Mouse (Mus musculus) CH12.LX (cell line): ENCODE measurements around the gene Nenf.
A peak's percentile ranks its signal among the peaks of the same experiment; 100 is the strongest.

Experiments
- CHD2 ChIP-seq: IDR thresholded peaks from 2 replicates; pipeline ENCODE4 v1.6.1; 2011; ENCODE audit warnings: low read length, improper control_type of control experiment
- EP300 ChIP-seq: IDR thresholded peaks from 2 replicates; pipeline ENCODE4 v1.6.1; 2011; ENCODE audit warnings: low read length, improper control_type of control experiment
- JUND ChIP-seq: conservative IDR thresholded peaks from 2 replicates; pipeline ENCODE4 v1.6.1; 2011; ENCODE audit warnings: low read depth, low read length, improper control_type of control experiment
- KAT2A ChIP-seq: IDR thresholded peaks from 2 replicates; pipeline ENCODE4 v1.6.1; 2012; ENCODE audit warnings: low read length, improper control_type of control experiment, inconsistent platforms; ENCODE audit not compliant: insufficient replicate concordance
- MAX ChIP-seq: IDR thresholded peaks from 2 replicates; pipeline ENCODE4 v1.6.1; 2011; ENCODE audit warnings: low read length, improper control_type of control experiment
- TCF12 ChIP-seq: IDR thresholded peaks from 2 replicates; pipeline ENCODE4 v1.6.1; 2014; ENCODE audit warnings: low read depth, mild to moderate bottlenecking, inconsistent platforms, low read length, improper control_type of control experiment
- USF1 ChIP-seq: IDR thresholded peaks from 2 replicates; pipeline ENCODE4 v1.6.1; 2014; ENCODE audit warnings: low read depth, mild to moderate bottlenecking, inconsistent platforms, low read length, improper control_type of control experiment
- ZKSCAN1 ChIP-seq: IDR thresholded peaks from 2 replicates; pipeline ENCODE4 v1.6.1; 2012; ENCODE audit warnings: low read depth, inconsistent platforms, low read length, improper control_type of control experiment, borderline replicate concordance

DNA sequence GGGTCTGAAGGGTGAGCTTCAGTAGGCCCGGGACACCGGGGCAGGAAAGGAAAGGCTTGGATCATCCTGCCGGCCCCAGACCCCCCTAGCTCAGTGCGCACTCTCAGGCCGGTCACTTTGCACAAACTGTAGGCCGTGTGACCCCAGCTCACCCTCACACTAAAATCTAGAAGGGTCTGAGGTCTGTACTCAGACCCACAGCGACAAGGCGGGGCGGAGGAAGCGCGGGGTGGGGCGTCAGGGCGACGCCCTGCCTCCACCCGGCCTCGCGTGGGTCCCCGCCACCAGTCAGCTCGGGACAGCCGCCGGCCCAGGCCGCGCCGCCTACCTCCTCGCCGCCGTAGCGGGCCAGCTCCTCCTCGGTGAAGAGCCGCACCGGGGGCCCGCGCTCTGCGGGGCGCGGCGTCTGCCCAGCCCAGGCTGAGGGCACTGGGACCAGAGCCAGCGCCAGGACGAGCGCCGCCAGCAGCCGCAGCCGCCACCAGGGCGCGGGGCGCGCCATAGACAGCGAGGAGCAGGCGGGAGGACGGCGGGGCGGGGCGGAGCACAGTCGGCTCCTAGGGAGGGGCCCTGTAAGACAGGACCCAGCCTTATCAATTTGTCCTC lies at the start of gene Nenf:
- no peak for TF ChIP-seq KAT2A
- TF ChIP-seq CHD2: no peak
- peak; percentile 59 for TF ChIP-seq TCF12
- TF ChIP-seq ZKSCAN1: no peak
- no peak for TF ChIP-seq USF1
- peak; percentile 33; the same call in 1 of the 2 replicates for TF ChIP-seq MAX
- TF ChIP-seq EP300: no peak
- no peak for TF ChIP-seq JUND
